Mouse (Mus musculus) cortical plate, adult 2 months (tissue): ENCODE data around the gene Pigb.

Source experiments
- CTCF ChIP-seq: fragments of 200-500 bp; IDR thresholded peaks from 2 replicates; pipeline ENCODE4 v1.5.1; 2011; ENCODE audit warnings: mild to moderate bottlenecking, control low read depth, low read length; ENCODE audit not compliant: insufficient read depth; ENCODE audit errors: extremely low read depth
- POLR2A ChIP-seq: fragments of 200-500 bp; IDR thresholded peaks from 2 replicates; pipeline ENCODE4 v1.6.1; 2011; ENCODE audit warnings: mild to moderate bottlenecking, low read length, control low read depth; ENCODE audit not compliant: insufficient read depth; ENCODE audit errors: extremely low read depth

- TF ChIP-seq CTCF (no peak), POLR2A (no peak)
Measured at GRCm38 (mm10) chr9:73079801-73080325, 39.7 kb upstream of the Pigb start.
